Mouse (Mus musculus): ENCODE measurements around the gene Atoh7. TPM values are rescaled to one million over a fixed set of nuclear protein-coding genes. Genes with fewer than 3 reads are reported as not detected.

Gene Atoh7
- total and polyA plus RNA-seq, 3 experiments, result not detected

DNA sequence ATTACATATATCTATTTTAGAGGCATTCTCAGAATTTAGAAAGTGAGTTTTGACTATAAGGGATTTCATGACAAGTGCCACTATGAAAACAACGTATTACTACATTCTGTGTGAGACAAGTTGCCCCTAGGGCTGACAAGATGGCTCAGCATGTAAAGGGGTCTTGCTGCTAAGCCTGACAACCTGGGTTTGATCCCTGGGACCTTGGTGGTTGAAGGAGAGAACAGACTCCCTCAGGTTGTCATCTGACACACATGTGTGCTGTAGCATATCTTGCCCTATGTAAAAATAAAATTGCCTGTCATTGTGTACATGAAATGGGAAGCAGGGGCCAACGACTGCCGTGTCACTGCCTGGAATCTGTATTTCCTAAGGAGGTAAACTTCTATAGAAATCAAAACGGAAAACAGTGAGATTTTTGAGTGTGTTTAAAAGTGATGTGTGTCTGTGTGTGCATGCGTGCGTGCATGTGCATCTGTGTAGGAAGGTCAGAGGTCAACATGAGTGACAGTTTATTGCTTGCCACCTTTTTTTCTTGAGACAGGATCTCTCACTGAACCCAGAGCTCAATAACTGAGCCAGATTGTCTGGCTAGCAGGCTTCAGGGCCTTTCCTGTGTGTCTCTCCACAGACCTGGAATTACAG, 14.4 kb downstream of the Atoh7 start:
- Histone ChIP-seq H3K4me1 (ENCODE audit: control insufficient read depth in 1 of 2, insufficient read depth in 2 of 2, low read length in 2 of 2) (no peaks in the 10 kb centered on the region), H3K27me3 (ENCODE audit: control insufficient read depth in 1 of 2, insufficient read depth in 2 of 2, low read length in 2 of 2) (no peaks in the 10 kb centered on the region; a peak in 1 of 4 replicates), H3K79me2 (ENCODE audit: control insufficient read depth, insufficient read depth, low read length, poor library complexity) (no peaks in the 10 kb centered on the region), H3K36me3 (ENCODE audit: control insufficient read depth in 1 of 2, insufficient read depth in 2 of 2, low read length in 2 of 2) (no peaks in the 10 kb centered on the region), H3K4me3 (ENCODE audit: control insufficient read depth in 1 of 2, insufficient read depth in 1 of 2, low read depth in 2 of 2, low read length in 2 of 2) (no peak overlapping the region), H3K9ac (ENCODE audit: control insufficient read depth, low read depth, low read length, poor library complexity, severe bottlenecking) (no peak overlapping the region), H3K9me3 (replicated peaks; ENCODE audit: insufficient read depth, low read length) (no peaks in the 10 kb centered on the region), H3K27ac (ENCODE audit: control insufficient read depth, low read depth, low read length) (no peak overlapping the region)
- TF ChIP-seq BHLHE40 (IDR thresholded peaks at IDR 0.05; ENCODE audit: borderline replicate concordance, low read depth, low read length), result no peak
- TF ChIP-seq SIN3A (IDR thresholded peaks at IDR 0.05; ENCODE audit: low read length), result no peak
- no peak for TF ChIP-seq EP300 (IDR thresholded peaks at IDR 0.05; ENCODE audit: low read depth in 1 of 2, low read length in 2 of 2)
- no peak for TF ChIP-seq HCFC1 (IDR thresholded peaks at IDR 0.05; ENCODE audit: low read depth, low read length)
- no peak for TF ChIP-seq ZMIZ1 (IDR thresholded peaks at IDR 0.05; ENCODE audit: low read depth, low read length)
- TF ChIP-seq JUND (IDR thresholded peaks at IDR 0.05; ENCODE audit: low read depth, low read length), result no peak
- TF ChIP-seq KAT2A (conservative IDR thresholded peaks at IDR 0.05; ENCODE audit: low read depth, low read length), result no peak
- no peak for TF ChIP-seq CHD2 (IDR thresholded peaks at IDR 0.05; ENCODE audit: low read length)
- no peak for TF ChIP-seq TBP (IDR thresholded peaks at IDR 0.05; ENCODE audit: low read depth, low read length)
- no peak for TF ChIP-seq CHD1 (IDR thresholded peaks at IDR 0.05; ENCODE audit: low read depth, low read length)
- no peak for TF ChIP-seq POLR2AphosphoS2 (IDR thresholded peaks at IDR 0.05; ENCODE audit: low read length)
- TF ChIP-seq USF2 (IDR thresholded peaks at IDR 0.05; ENCODE audit: borderline replicate concordance in 1 of 2, insufficient read depth in 1 of 2, low read depth in 1 of 2, low read length in 2 of 2), result no peak
- no peak for TF ChIP-seq POLR2AphosphoS5 (IDR thresholded peaks at IDR 0.05; ENCODE audit: borderline replicate concordance, low read depth, low read length)
- TF ChIP-seq USF1 (IDR thresholded peaks at IDR 0.05; ENCODE audit: low read depth, low read length), result no peak
- DNase-seq (ENCODE audit: low read depth, low spot score), result no peak

DNA sequence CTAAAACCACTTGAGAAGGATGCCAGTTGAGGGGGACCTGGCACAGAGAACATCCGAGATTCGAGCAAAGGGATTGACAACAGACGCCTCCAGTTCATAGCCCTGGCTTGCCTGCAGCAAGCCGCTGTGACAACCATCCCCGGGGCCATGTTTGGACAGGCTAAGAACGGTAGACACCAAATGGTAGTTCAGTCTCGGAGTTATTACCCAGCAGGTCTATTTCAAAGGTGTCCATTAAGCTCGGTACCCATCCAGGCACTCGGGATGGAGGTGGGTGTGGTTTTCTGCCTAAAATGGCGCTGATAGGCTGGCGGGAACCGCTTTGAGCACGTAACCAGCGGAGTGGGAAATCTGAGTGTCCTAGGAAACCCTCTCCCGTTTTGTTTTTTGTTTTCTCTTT, 16.4 kb downstream of the Atoh7 start:
- H3K27me3 ChIP-seq (ENCODE audit: control insufficient read depth in 1 of 2, insufficient read depth in 2 of 2, low read length in 2 of 2), result no peaks in the 10 kb centered on the region; a peak in 1 of 4 replicates
- no peak for DNase-seq (ENCODE audit: low read depth, low spot score)
- no peak for TF ChIP-seq RCOR1 (IDR thresholded peaks at IDR 0.05; ENCODE audit: low read depth, low read length)
- no peak for TF ChIP-seq UBTF (IDR thresholded peaks at IDR 0.05; ENCODE audit: borderline replicate concordance, insufficient read depth, low read depth, low read length)
- TF ChIP-seq MYB (IDR thresholded peaks at IDR 0.05; ENCODE audit: low read depth, low read length), result no peak
- TF ChIP-seq MAZ (IDR thresholded peaks at IDR 0.05; ENCODE audit: low read depth, low read length), result no peak
- TF ChIP-seq HCFC1 (IDR thresholded peaks at IDR 0.05; ENCODE audit: low read depth, low read length), result no peak
- no peak for TF ChIP-seq CHD2 (IDR thresholded peaks at IDR 0.05; ENCODE audit: low read length)
- TF ChIP-seq CTCF (IDR thresholded peaks at IDR 0.05 in 2 of 3, conservative IDR thresholded peaks at IDR 0.05 in 1 of 3; ENCODE audit: control insufficient read depth in 1 of 3, insufficient read depth in 1 of 3, low read depth in 2 of 3, low read length in 3 of 3, poor library complexity in 1 of 3, severe bottlenecking in 1 of 3), result no peak
- no peak for TF ChIP-seq ZC3H11A (IDR thresholded peaks at IDR 0.05; ENCODE audit: low read depth, low read length)
- TF ChIP-seq KAT2A (conservative IDR thresholded peaks at IDR 0.05; ENCODE audit: low read depth, low read length), result no peak
- TF ChIP-seq GATA1 (IDR thresholded peaks at IDR 0.05; ENCODE audit: low read depth, low read length), result no peak
- TF ChIP-seq USF1 (IDR thresholded peaks at IDR 0.05; ENCODE audit: low read depth, low read length), result no peak
- no peak for TF ChIP-seq ELF1 (IDR thresholded peaks at IDR 0.05; ENCODE audit: low read depth, low read length)
- TF ChIP-seq MYC (IDR thresholded peaks at IDR 0.05; ENCODE audit: low read depth, low read length), result no peak
- TF ChIP-seq TBP (IDR thresholded peaks at IDR 0.05; ENCODE audit: low read depth, low read length), result no peak
- TF ChIP-seq ZKSCAN1 (IDR thresholded peaks at IDR 0.05; ENCODE audit: low read depth, low read length), result no peak
- TF ChIP-seq SIN3A (IDR thresholded peaks at IDR 0.05; ENCODE audit: low read length), result no peak
- no peak for TF ChIP-seq CHD1 (IDR thresholded peaks at IDR 0.05; ENCODE audit: low read depth, low read length)
- TF ChIP-seq MXI1 (IDR thresholded peaks at IDR 0.05; ENCODE audit: low read depth, low read length), result no peak
- no peaks in the 10 kb centered on the region for H3K36me3 ChIP-seq (ENCODE audit: control insufficient read depth in 1 of 2, insufficient read depth in 2 of 2, low read length in 2 of 2)
- no peaks in the 10 kb centered on the region for H3K4me1 ChIP-seq (ENCODE audit: control insufficient read depth in 1 of 2, insufficient read depth in 2 of 2, low read length in 2 of 2)
- H3K27ac ChIP-seq (ENCODE audit: control insufficient read depth, low read depth, low read length), result no peak overlapping the region
- no peak overlapping the region for H3K4me3 ChIP-seq (ENCODE audit: control insufficient read depth in 1 of 2, insufficient read depth in 1 of 2, low read depth in 2 of 2, low read length in 2 of 2)
- H3K9ac ChIP-seq (ENCODE audit: control insufficient read depth, low read depth, low read length, poor library complexity, severe bottlenecking), result no peak overlapping the region
- no peaks in the 10 kb centered on the region for H3K79me2 ChIP-seq (ENCODE audit: control insufficient read depth, insufficient read depth, low read length, poor library complexity)
- no peaks in the 10 kb centered on the region for H3K9me3 ChIP-seq (replicated peaks; ENCODE audit: insufficient read depth, low read length)

All from MEL (cell line).